Comparison of ENCODE assay signal across 24 mouse cellular contexts in the genomic region with DNA sequence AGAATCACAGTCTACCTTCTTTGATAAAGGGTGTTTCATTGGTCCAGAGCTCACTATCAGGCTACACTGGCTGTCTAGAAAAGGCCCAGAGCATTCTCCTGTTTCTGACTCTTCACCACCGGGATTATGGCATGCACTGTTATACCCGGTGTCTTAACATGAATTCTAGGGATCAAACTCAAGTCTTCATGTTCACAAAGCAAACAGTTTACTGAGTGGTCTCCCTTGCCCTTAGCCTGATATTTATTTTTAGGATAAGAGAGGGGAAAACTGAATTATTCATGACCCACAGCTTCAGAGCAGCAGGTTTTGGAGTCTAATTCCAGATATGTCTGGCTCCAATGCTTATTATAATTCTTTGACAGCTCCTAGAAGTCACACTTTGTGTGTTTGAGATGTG.
"Had no signal": no experiment of that assay in that cellular context is flagged by ENCODE, and none has a peak within 500 bp of the region (broad histone marks: within the 10 kb centered on the region; RNA-seq: fewer than 3 reads in every experiment).

No protein-coding gene starts in this region.

- H3K4me1 ChIP-seq: heart, embryonic 10.5 days; heart, embryonic 12.5 days; intestine, embryonic 15.5 days; limb, embryonic 13.5 days had no signal

- H3K36me3 ChIP-seq: heart, embryonic 10.5 days; heart, embryonic 12.5 days; hindbrain, embryonic 10.5 days; hindbrain, embryonic 12.5 days; intestine, embryonic 15.5 days; limb, embryonic 13.5 days had no signal

- H3K27ac ChIP-seq: gastrocnemius, adult 2 months; heart, embryonic 10.5 days; hindbrain, embryonic 10.5 days; hindbrain, embryonic 12.5 days; hindbrain, embryonic 14.5 days; intestine, embryonic 15.5 days; layer of hippocampus, adult 2 months; limb, embryonic 13.5 days had no signal

- H3K9ac ChIP-seq: heart, embryonic 12.5 days; hindbrain, embryonic 12.5 days; hindbrain, embryonic 14.5 days; intestine, embryonic 15.5 days; limb, embryonic 13.5 days had no signal

- H3K27me3 ChIP-seq: heart, embryonic 12.5 days; hindbrain, embryonic 12.5 days; intestine, embryonic 15.5 days; limb, embryonic 13.5 days had no signal

- H3K9me3 ChIP-seq: heart, embryonic 10.5 days; heart, embryonic 12.5 days; hindbrain, embryonic 10.5 days; hindbrain, embryonic 12.5 days; intestine, embryonic 15.5 days; limb, embryonic 13.5 days had no signal

- DNase-seq: gastrocnemius, adult 2 months; gastrocnemius, postnatal 10 days; gastrocnemius, postnatal 25 days; heart, adult 18-20 months; heart, postnatal 10 days; heart, postnatal 4 days; kidney, adult 18-20 months; kidney, adult 8-10 months; kidney, postnatal 10 days; kidney, postnatal 25 days; kidney, postnatal 4 days; left cerebral cortex, postnatal 4 days had no signal

- H3K4me3 ChIP-seq: gastrocnemius, adult 2 months; heart, embryonic 10.5 days; heart, embryonic 12.5 days; hindbrain, embryonic 10.5 days; hindbrain, embryonic 12.5 days; intestine, embryonic 15.5 days; layer of hippocampus, adult 2 months; limb, embryonic 13.5 days had no signal

- ATAC-seq: forebrain, embryonic 16.5 days; hindbrain, embryonic 16.5 days; inflammation-experienced regulatory T-cells, adult 6 months; intestine, embryonic 15.5 days; intestine, postnatal 0 days had no signal

- H3K4me2 ChIP-seq: heart, embryonic 12.5 days; hindbrain, embryonic 12.5 days; hindbrain, embryonic 14.5 days; intestine, embryonic 15.5 days; limb, embryonic 13.5 days had no signal
